Mouse (Mus musculus) hindlimb bud, embryonic 11.5 days (tissue): ENCODE results near the gene Prpf31.
"Not testable (repeated sequence)": the region's sequence is repeated elsewhere in the genome, so short reads cannot be mapped to it uniquely, and the experiment has no call there.

ENCODE experiments used
- DNase-seq: peaks from one replicate; pipeline ENCODE4 v3.0.0-alpha.2; 2012; ENCODE audit warnings: low read depth, low spot score; ENCODE audit errors: extremely low spot score

Gene Prpf31

DNA sequence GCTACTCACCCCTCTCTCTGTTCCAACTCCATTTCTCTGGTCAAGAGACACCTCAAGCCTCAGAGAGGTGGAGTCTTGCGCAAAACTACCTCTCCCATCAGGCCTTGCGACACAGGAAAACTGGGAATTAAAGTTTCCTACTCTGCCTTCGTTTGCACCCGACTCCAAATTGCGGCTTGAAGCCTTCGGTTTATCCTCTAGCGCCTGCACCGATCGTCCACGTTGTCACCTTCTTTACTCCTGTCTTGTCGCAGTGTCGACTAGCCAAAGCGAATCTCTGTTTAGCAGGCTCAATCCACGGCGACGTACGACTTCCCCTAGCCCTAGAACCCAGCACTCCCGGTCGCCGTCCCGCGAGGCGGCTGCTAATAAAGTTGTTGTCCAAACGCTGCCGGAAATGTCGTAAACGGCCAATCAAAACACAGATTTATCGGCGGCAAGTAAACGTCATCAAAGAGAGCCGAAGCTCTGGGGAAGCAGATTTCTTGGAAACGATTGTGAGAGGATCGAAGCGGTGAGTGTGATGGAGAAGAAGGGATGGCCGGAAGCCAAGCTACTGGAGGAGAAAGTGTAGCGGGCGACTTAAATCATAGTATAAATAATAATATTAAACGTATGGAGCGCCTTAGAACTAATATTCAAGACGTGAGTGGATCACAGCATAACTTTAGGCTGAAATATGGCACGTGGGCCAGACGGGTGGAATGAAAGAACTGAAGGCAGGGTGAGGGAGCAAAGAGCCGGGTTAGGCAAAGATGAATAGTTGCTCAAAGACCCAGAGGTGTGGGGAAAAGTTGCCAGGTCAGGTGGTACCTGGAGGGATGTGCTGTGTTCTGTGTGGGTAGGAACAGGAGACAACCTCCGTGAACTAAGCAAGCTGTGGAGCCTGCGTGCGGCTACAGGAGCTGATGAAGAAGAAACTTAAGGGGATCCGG lies at the start of gene Prpf31, which contains the start of gene Tfpt:
TSS of gene Prpf31 (plus strand) at position 443 of the 935 bp plus-strand sequence.
TSS of gene Tfpt (minus strand) at position 387 of the 935 bp plus-strand sequence.
- peak; percentile 92 for DNase-seq

DNA sequence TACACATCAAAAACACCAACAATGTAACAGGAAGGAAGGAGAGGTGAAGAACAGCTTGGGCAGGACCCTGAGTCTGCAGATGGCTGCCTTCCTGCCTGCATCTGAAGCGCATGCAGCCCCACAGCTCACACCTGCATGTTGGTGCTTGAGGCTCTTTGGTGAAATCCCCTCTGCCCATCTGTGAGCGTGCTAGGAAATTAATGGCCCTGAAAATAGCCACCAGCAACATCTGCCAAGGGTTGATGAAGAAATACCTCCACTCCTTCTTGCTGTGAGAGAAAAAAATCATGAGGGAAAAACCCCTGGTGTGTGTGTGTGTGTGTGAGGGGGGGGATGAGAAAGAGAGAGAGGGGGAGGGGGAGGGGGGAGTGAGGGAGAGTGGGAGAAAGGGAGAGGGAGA lies 49.8 kb upstream of the Prpf31 start:
- DNase-seq = no peak

DNA sequence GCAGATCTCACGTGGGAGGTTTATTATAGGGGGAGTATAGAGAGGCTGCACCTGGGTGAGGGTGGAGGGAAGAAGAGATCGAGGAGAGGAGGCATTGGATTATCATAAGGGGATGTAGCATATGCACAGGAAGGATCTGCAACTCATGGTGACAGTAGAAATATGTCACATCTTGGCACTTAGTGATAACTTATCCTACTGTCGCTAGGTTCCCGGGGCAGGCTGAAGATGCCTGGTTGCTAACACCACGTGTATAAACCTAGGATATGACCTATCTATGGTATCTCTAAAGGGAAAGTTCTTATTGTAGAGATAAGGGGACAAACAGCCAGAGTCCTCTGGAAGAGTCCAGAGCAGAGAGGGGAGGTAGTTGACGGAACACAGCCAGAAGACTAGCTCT lies 44.0 kb upstream of the Prpf31 start:
- DNase-seq = no peak

DNA sequence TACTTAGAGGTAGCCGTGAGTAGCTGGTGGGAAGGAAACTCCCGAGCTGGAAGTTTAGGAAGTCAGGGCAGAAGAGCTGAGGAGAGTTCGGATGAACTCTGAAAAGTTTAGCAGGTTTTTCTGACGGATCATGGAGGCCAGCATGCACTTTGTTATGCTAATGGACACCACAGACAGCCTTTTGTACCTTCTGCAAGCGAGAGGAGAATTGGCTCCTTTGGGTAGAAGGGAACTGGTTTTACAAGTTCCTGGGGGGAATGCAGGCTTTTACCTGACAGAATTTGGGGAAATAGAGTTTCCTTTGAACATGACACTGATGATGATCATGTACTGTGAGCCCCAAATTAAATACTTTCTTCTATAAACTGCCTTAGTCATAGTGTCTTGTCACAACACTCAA lies 43.5 kb upstream of the Prpf31 start:
- DNase-seq = no peak

- no peak for DNase-seq
Measured at GRCm38 (mm10) chr7:3587292-3587691, 42.5 kb upstream of the Prpf31 start.

DNA sequence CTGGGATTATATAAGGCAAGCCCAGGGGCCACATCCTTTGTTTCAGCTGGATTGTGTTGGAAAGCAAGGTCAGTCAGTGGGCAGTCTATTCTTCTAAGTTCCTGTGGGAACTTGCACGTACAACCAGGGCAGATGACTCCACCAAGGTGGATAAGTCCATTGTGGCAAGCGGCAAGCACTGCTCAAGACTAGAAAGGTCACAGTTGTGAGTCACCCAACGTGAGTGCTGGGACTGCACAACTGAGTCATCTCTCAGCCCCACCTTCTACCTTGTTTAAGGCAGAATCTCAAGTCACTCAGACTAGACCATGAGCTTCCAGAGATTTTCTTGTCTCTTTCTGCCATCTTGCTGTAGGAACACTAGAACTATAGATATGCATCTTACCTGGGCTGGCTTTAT lies 39.2 kb upstream of the Prpf31 start:
- no peak for DNase-seq

DNA sequence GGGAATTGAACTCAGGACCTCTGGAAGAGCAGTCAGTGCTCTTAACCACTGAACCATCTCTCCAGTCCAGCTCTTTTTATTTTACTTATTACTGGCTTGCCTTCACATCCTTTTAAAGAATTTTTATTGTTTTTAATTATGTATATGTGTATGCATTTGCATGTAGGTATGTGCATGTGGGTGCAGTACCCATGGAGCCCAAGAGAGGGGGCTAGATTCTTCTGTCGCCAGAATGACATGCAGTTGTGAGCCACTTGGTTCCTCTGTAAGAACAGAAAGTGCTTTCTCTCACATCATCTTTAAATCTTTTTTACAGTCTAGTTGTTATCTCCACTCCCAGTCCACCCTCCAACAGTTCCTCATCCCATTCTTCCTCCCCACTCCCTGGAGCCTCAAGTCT lies 38.3 kb upstream of the Prpf31 start:
- no peak for DNase-seq

DNA sequence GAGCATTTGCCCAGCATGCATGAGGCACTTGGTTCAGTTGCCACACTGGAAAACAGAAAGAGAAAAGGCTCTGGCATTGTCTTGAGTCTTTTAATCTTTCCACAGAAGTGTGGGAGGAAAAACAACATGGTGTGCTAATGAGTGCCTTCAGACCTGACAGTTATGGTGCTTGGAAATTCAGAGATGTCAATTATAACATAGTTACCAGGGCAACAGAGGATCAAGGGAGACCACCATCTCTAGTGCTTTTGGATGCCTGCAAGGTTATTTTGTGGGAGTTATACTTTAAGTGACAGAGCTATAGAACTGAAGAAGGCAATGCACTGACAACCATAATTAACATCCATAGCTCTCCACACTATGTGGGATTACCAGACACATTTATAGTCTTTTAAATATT lies 35.9 kb upstream of the Prpf31 start:
- DNase-seq = no peak

- DNase-seq = no peak
Measured at GRCm38 (mm10) chr7:3594686-3595085, 35.1 kb upstream of the Prpf31 start.

GRCm38 (mm10) chr7:3595146-3595545 lies 34.6 kb upstream of the Prpf31 start:
- no peak for DNase-seq

DNA sequence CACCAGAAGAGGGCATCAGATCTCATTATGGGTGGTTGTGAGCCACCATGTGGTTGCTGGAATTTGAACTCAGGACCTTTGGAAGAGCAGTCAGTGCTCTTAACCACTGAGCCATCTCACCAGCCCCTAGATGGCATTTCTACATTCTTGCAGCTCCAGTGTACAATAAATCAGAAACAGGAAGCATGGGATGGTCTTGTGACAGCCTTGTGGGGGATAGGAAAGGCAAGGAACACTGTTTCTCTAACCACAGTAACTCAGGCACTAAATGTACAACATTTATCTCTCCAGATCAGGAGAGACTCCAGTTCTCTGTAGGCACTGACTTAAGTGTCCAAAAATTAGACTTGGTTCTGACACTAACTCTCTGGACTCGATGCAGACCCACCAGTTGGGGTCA lies 32.0 kb upstream of the Prpf31 start:
- not testable (repeated sequence) for DNase-seq

DNA sequence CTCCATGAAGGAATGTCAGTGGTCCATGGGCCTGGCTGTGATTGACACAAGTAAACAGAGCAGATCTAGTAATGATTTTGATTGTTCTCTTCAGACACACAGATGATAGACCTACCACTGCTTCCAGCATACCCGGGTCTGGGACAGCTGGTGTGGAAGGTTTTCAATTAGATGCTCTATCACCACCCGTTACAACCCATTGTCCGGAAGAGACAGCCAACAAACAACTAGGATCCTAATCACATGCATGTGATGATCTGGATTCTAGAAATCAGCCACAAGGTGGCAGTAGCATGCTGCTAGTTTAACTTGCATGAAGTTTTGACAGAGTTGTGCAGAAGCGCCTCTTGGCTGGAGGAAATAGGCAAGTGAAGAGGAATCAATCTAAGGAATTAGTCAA lies 28.7 kb upstream of the Prpf31 start:
- peak; percentile 69 for DNase-seq

- no peak for DNase-seq
Measured at GRCm38 (mm10) chr7:3606798-3607197, 23.0 kb upstream of the Prpf31 start.

GRCm38 (mm10) chr7:3607391-3607790 lies 22.4 kb upstream of the Prpf31 start:
- DNase-seq = no peak

GRCm38 (mm10) chr7:3608668-3609067 lies 21.1 kb upstream of the Prpf31 start:
- DNase-seq = no peak

DNA sequence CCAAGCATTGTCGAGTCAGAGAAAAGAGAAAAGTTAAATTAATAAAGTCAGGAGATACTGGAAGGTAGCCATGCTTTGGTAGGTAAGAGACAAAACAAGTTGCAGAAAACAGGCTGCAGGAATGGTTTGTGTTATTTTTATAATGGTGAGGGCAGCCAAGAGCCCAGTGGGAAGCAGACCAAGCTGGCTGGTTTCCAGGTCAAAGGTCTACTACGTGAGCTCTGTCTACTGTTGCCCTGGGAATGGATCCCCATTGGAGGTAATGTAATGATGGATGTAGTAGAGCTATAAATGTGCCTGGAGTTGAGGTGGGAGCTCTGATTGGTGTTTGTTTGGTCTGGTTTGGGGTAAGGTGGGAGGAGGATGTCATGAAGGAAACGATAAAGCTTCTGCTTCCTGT lies 20.7 kb upstream of the Prpf31 start:
- DNase-seq = no peak

GRCm38 (mm10) chr7:3610437-3610836 lies 19.3 kb upstream of the Prpf31 start:
- no peak for DNase-seq

DNA sequence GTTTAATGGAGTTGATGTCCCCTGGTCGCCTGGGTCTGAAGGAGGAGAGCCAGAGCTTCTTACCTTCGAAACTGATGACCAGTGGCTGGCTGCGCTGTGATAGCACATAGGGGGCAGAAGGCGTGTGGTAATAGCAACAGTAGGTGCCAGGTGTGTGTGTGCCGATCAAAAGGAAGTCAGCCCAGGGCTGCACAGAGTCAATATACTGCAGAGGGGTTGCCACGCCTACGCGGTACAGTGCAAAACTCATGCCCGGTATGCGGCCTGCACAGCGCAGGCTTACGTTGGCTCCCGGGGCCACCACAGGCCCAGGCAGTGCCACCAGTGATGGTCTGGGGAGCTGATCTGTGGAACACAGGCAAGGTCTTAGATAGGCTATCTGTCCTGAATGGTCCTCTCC lies 18.8 kb upstream of the Prpf31 start:
- DNase-seq = no peak

GRCm38 (mm10) chr7:3614021-3614420 lies 15.8 kb upstream of the Prpf31 start:
- DNase-seq = no peak

DNA sequence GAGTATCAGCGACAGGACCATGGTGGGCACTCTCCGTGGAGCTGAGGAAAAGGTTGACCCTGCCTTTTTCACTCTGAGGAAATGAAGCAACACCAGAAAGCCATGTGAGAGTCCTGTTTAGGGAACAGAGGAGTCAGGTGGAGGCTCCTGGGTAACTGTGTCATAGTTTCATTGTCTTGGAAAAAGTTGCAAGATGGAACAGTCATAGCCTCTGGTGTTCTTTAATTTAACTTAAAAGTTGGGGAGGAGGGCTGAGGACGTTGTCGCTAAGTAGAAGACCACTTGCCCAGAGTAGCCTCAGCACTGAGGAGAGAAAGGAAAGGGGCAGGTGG lies 13.8 kb upstream of the Prpf31 start, which contains the start of gene Oscar:
TSS of gene Oscar (minus strand) at position 101 of the 332 bp plus-strand sequence.
- DNase-seq = no peak

DNA sequence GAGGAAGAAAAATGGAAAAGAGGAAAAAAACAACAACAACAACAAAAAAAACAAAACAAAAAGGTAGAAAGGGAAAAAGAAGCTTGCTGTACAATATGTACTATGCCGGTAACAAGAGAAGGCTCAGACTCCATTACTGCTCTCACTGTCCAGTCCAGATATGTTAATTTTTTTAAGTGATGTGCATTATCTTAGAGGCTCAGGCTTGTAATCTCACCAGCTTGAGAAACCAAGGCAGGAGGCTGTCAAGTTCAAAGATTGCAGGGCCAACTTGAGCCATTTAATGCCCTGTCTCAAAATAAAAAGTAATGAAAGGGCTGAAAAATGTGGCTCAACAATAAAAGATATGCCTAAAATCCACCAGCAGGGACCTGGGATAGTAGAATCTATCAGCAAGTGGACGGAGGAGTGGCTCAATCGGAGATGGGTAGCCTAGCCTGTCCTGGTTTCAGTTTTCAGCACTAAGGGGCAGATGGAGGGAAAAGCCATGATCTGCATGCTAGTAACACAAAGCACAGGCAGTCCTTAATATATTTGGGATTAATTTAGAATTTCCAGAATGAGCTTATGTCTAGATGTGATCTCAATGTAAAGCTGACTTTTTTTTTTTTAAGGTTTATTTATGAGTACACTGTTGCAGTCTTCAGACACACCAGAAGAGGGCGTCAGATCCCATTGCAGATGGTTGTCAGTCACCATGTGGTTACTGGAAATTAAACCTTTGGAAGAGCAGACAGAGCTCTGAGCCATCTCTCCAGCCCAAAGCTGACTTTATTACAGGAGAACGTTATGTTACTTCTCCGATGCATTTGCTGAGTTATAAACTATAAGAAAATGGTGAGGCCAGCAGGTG lies 13.2 kb upstream of the Prpf31 start:
- no peak for DNase-seq
